Mouse (Mus musculus) urinary bladder, postnatal 10 days (tissue): ENCODE measurements around the gene Gm765.

Source experiments
- DNase-seq: peaks from one replicate; pipeline ENCODE4 v3.0.0; 2022; ENCODE audit warnings: low spot score

Gene Gm765

DNA sequence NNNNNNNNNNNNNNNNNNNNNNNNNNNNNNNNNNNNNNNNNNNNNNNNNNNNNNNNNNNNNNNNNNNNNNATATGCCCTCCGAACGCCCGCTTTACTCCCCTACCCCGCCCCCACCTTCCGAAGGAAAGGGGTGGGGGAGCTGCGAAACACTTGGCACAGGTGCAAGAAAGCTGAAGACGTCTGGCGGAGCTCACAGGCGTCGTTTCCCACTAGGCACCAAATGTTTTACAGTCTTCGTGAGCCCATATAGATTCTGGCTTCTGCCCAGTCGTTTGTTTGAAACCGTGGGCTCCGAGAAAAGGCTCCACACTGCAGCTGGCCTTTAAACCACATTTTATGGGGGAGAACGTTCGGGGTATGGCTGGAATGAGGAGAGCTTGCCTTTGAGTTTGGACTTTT, 120.6 kb downstream of the Gm765 start:
- DNase-seq, result no peak

DNA sequence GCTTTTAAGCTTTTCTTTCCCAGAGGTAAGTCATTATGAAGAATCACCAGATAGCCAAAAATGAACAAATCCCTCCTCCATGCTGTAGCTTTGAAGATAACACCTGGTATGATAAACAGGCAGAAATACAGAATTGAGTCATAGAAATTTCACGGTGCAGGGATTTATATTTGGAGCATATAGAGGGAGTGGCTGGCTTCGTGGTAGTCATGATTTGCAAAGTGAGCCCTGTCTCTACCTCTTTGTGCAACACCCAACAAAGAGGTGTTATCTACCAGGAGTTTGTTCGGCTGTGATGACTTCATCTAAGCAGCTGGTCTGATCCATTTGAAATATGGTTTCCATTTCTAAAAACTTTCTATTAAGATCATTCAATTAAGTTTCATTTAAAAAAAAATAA, 130.3 kb downstream of the Gm765 start:
- DNase-seq, result no peak

DNA sequence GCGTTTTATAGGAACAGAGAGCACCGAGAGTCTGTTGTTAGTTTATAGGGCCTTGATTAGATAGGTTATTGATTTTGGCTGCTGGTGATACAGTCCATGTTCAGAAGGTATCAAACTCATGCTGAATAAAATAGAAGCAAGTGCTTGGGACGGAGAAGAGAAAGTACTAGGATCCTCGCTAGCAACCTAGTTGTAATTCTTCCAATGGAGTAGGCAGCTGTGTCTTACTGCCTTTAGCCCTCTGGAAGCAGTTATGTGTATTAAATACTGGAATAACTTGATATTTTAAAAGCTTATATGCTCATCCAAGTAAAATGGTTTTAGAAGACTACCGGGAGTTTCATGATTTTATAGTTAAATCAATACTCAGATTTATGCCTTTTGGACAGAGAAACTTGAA, 132.3 kb downstream of the Gm765 start:
- no peak for DNase-seq

DNA sequence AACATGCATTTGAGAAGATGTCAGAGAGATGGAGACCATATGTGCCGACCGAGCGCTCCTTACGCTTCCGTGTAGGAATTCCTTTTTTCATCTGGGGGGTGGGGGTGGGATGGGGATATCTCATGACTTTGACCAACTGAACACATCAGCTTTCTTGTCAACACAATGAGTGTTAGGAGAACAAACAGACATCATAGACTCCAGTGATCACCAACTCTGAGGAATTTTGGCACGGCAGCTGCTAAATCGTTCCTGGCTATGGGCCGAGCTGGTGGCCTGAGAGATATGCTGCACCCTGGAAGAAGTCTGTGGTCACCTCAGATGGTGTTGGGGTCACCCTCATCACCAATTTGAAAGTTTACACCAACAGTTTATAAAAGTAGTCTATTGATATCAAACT, 134.5 kb downstream of the Gm765 start:
- no peak for DNase-seq

DNA sequence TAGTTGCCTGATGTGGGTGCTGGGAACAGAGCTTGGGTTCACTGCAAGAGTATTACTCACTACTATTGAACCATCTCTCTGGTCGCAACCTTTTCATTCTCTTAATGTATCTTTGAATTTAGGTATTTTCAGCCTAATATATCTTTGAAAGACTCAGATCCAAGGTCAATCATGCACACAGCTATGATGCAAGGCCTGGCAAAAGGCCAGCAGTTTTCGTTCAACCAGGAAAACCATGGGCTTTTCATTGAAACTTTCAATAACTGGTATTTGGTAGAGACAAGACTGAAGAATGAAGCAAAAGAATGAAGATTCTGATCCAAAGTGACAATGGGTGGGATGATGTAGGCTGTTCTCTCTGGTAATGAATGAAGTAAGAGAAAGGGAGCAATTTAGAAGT, 143.8 kb downstream of the Gm765 start:
- no peak for DNase-seq

DNA sequence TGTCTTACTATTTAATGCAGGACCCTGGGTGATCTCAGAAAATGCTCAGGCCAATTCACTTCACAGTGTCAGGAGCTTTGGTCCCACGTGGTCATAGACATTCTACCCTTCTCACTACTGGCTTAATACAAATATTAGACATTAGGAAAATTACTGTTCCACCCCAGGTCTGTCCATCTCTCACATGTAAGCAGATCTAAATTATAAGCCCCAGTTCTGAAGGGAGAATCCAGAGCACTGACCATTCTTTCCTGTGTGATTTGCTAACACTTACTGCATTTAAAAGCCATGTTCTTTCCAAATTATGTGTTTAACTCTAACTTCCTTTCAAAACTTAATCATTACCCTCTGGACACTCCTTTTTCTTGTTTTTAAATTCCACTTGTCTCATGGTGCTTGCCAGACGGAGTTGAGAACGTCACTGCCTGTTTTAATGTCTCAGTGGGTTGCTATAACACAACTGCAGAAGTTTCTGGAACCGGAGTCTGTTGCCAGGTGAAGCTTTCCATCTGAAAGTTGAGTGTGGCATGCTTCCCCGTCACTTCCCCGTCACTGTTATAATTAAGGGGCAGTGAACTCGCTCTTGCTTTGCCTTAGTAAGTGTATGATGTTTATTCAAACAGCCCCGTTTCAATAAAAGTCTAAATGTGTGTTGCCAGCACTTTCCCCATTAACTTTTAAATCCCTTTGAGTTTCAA, 151.7 kb downstream of the Gm765 start:
- DNase-seq, result no peak
